Mouse (Mus musculus): ENCODE results near the gene Srcap. TPM values are rescaled to one million over a fixed set of nuclear protein-coding genes. Genes with fewer than 3 reads are reported as not detected.
A peak's percentile ranks its signal among the peaks of the same experiment; 100 is the strongest.
"Not testable (repeated sequence)": the region's sequence is repeated elsewhere in the genome, so short reads cannot be mapped to it uniquely, and the experiment has no call there.

Srcap gene
- polyA plus RNA-seq (2015; fragmentation: Nextera tagmentation; extraction: Ambion mirVana), result 54.6 and 57.9 TPM in 2 replicates

- Histone ChIP-seq H3K27me3 (no peaks in the 10 kb centered on the region), H3K36me3 (peaks cover 31% of the 10 kb centered on the region), H3K9me3 (replicated peaks) (no peaks in the 10 kb centered on the region), H3K4me2 (peak within 1 kb of the TSS; percentile 56), H3K4me3 (replicated peaks) (peak within 1 kb of the TSS; percentile 87), H3K4me1 (peaks cover 22% of the 10 kb centered on the region), H3K9ac (peak within 1 kb of the TSS; percentile 85), H3K27ac (peak within 1 kb of the TSS; percentile 99)
- ATAC-seq (replicated peaks; ENCODE audit: low FRiP score), result peak; percentile 98
- WGBS, result under 1% methylated on average over 37 of the region's 37 CpGs
Observed at GRCm38 (mm10) chr7:127511808-127512230, at the start of gene Srcap. Gene Srcap (plus strand): TSS chr7:127511983.

DNA sequence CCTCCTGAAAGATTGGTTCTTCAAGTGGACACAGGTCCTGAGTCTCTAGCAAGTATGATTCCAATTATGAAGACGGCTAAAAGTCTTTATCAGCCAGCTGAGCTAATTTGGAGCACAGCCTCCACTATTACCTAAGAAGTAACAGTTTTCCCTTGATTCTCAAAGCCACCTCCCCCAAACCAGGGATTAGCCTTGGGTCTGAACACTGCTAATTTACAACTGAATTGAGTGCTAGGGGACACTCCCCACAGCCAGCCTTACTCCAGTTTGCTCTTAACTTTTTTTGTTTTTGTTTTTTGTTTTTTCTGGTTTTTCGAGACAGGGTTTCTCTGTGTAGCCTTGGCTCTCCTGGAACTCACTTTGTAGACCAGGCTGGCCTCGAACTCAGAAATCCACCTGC is 46.6 kb upstream of the Srcap start:
- 0 out of 2 replicates have a peak, but pooled peaks cover 3% of the 10 kb centered on the region for H3K9me3 ChIP-seq (replicated peaks)
- 92% methylated on average over 3 of the region's 3 CpGs for WGBS
- no peak overlapping the region for H3K4me2 ChIP-seq
- H3K27me3 ChIP-seq, result no peaks in the 10 kb centered on the region
- H3K4me1 ChIP-seq, result peaks cover 10% of the 10 kb centered on the region; the same call in 1 of the 2 replicates
- no peak overlapping the region for H3K9ac ChIP-seq
- no peak overlapping the region for H3K4me3 ChIP-seq (replicated peaks)
- peaks cover 76% of the 10 kb centered on the region for H3K36me3 ChIP-seq
- no peak overlapping the region for H3K27ac ChIP-seq
- ATAC-seq (replicated peaks; ENCODE audit: low FRiP score), result no peak

GRCm38 (mm10) chr7:127465670-127466069 is 46.1 kb upstream of the Srcap start:
- H3K27me3 ChIP-seq; H3K4me3 ChIP-seq (replicated peaks); H3K4me2 ChIP-seq; ATAC-seq (replicated peaks; ENCODE audit: low FRiP score); H3K9me3 ChIP-seq (replicated peaks); H3K9ac ChIP-seq; H3K27ac ChIP-seq: not testable (repeated sequence)
- peaks cover 71% of the 10 kb centered on the region for H3K36me3 ChIP-seq
- peaks cover 10% of the 10 kb centered on the region; the same call in 1 of the 2 replicates for H3K4me1 ChIP-seq
- 98% methylated on average over 2 of the region's 2 CpGs for WGBS

DNA sequence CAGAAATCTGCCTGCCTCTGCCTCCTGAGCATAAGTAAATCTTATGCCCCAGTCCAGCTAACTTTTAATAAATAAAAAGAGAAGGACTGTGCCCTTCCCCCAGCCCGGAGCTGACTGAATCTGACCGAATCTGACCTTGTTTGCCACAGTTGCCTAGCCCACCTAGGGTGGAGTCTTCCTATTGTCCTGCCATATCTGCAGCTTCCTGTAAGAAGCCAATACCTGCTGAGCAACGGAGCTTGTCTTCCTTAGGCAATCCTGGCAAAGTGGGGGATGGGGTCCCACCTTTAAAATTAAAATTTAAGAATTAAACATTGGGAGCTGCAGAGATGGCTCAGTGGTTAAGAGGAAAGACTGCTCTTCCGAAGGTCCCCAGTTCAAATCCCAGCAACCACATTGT is 45.2 kb upstream of the Srcap start:
- 93% methylated on average over 4 of the region's 4 CpGs for WGBS
- peaks cover 10% of the 10 kb centered on the region; the same call in 1 of the 2 replicates for H3K4me1 ChIP-seq
- no peaks in the 10 kb centered on the region for H3K27me3 ChIP-seq
- 0 out of 2 replicates have a peak, but pooled peaks cover 3% of the 10 kb centered on the region for H3K9me3 ChIP-seq (replicated peaks)
- no peak overlapping the region for H3K4me3 ChIP-seq (replicated peaks)
- H3K9ac ChIP-seq, result no peak overlapping the region
- no peak overlapping the region for H3K4me2 ChIP-seq
- no peak overlapping the region for H3K27ac ChIP-seq
- no peak for ATAC-seq (replicated peaks; ENCODE audit: low FRiP score)
- peaks cover 62% of the 10 kb centered on the region for H3K36me3 ChIP-seq

DNA sequence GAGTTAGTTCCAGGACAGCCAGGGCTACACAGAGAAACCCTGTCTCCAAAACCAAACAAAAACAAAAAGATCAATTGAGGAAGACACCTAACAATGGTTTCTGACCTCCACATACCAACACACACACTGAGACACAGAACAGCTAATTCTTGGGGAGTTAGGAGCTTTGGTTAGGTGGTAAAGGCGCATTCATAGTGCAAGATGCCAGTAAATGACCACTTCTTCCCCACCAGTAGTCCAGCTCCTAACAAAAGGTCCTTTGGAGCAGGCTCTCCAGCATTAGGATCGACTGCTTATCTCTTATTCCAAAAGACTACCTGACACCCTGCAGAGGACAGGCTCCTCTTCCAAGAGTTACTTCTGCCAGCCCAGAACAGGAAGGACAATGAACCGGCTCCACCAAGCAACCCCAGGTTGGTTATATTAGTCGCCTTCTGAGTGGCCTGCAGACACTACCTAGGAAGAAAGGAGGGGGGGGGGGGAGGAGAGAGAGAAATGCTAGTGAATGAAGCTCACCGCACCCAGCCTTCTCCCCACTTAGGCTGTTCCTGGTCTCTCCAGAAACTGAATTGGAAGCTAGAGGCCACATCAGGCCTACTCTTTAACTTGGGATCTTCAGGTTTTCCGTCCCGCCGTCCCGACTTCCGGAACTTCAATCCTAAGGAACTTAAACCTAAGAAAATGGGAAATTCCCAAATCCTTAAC is 41.6 kb upstream of the Srcap start:
- H3K27ac ChIP-seq, result peak overlapping the region; percentile 98
- H3K9ac ChIP-seq, result peak overlapping the region; percentile 58
- H3K4me2 ChIP-seq, result peak overlapping the region; percentile 89
- ATAC-seq (replicated peaks; ENCODE audit: low FRiP score), result peak; percentile 41; the same call in 1 of the 2 replicates
- WGBS, result 7% methylated on average over 10 of the region's 10 CpGs
- H3K27me3 ChIP-seq, result no peaks in the 10 kb centered on the region
- H3K4me1 ChIP-seq, result peaks cover 25% of the 10 kb centered on the region
- 0 out of 2 replicates have a peak, but pooled peaks cover 3% of the 10 kb centered on the region for H3K9me3 ChIP-seq (replicated peaks)
- H3K4me3 ChIP-seq (replicated peaks), result peak overlapping the region; percentile 66
- peaks cover 56% of the 10 kb centered on the region for H3K36me3 ChIP-seq

DNA sequence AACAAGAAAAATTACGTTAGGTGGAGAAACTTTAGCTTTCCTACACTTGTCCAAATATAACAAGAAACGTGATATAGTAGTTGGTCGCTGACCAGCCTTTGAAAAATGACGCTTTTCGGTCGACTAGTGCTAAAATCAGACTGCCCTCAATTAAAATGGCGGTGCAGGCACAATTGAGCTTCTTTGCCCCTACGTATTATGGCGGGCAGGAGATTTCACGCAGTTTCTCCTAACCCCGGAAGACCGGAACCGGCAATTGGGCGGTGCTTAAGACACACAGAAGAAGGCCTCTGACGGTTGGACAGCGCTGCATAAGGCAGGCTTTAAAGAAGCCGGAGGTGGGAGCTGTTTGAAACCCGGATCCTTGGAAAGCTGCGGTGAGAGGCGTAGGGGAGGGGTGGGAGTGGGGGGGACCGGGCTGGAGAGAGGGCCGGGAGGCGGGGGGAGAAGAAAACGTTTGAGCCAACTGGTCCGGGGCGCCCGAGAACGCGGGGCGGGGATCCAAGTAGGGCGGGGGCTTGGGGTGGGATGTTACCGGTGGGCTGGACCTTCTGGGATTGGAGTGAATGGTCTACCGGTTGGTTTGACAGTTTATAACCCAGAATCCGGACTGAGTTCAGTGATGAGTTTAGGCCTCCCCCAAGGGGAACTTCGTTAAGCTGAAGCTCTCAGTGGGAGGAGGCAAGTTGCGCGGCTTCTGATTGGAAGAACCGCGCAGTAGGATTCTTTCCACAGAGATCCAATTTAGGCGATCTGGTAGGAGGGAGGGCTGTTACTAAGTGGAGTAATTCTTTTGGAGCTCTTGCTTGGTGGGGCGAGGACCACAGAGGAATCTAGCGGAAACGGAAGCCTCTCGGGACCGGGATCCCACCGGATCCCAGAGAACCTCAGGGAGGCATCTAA is 40.8 kb upstream of the Srcap start:
- peak; percentile 93 for ATAC-seq (replicated peaks; ENCODE audit: low FRiP score)
- H3K27me3 ChIP-seq, result no peaks in the 10 kb centered on the region
- WGBS, result under 1% methylated on average over 46 of the region's 46 CpGs

DNA sequence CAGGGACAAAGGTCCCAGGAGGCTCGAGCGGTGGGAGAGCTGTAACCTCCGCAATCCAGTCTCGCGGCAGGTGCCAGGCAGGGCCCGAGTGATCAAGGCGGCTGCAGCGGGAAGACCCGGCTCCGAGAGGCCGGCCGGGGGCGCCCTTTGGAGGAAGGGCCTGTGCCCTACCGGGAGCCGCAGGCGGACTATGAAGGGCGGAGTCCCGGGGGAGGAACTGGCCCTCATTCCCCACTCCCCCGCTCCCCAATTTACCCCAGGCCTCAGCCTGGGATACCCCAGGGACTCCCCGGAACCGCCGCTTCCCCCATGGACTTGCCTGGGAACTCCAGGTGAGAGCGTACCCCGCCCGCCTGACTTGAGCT is 40.2 kb upstream of the Srcap start:
- Histone ChIP-seq H3K27ac (peak overlapping the region; percentile 98), H3K4me2 (peak overlapping the region; percentile 89), H3K4me1 (peaks cover 25% of the 10 kb centered on the region), H3K9me3 (replicated peaks) (0 out of 2 replicates have a peak, but pooled peaks cover 3% of the 10 kb centered on the region), H3K9ac (peak overlapping the region; percentile 77), H3K27me3 (no peaks in the 10 kb centered on the region), H3K36me3 (peaks cover 56% of the 10 kb centered on the region), H3K4me3 (replicated peaks) (peak overlapping the region; percentile 66)
- 0% methylated on average over 24 of the region's 25 CpGs for WGBS
- ATAC-seq (replicated peaks; ENCODE audit: low FRiP score), result peak; percentile 20

More for the DNA sequence above, 40.8 kb upstream of the Srcap start:
- Histone ChIP-seq H3K36me3 (peaks cover 56% of the 10 kb centered on the region), H3K9ac (peak overlapping the region; percentile 77), H3K9me3 (replicated peaks) (0 out of 2 replicates have a peak, but pooled peaks cover 3% of the 10 kb centered on the region), H3K4me2 (peak overlapping the region; percentile 89), H3K4me1 (peaks cover 25% of the 10 kb centered on the region), H3K4me3 (replicated peaks) (peak overlapping the region; percentile 66), H3K27ac (peak overlapping the region; percentile 98)

GRCm38 (mm10) chr7:127472060-127472459 is 39.7 kb upstream of the Srcap start:
- peaks cover 29% of the 10 kb centered on the region for H3K4me1 ChIP-seq
- H3K4me3 ChIP-seq (replicated peaks), result peak overlapping the region; percentile 66
- H3K36me3 ChIP-seq, result peaks cover 56% of the 10 kb centered on the region
- H3K9ac ChIP-seq, result peak overlapping the region; percentile 77
- peak overlapping the region; percentile 89 for H3K4me2 ChIP-seq
- H3K9me3 ChIP-seq (replicated peaks), result 0 out of 2 replicates have a peak, but pooled peaks cover 3% of the 10 kb centered on the region
- H3K27ac ChIP-seq, result peak overlapping the region; percentile 98
- no peaks in the 10 kb centered on the region for H3K27me3 ChIP-seq
- WGBS, result 3% methylated on average over 7 of the region's 7 CpGs
- no peak for ATAC-seq (replicated peaks; ENCODE audit: low FRiP score)

- no peaks in the 10 kb centered on the region for H3K27me3 ChIP-seq
- no peak overlapping the region for H3K27ac ChIP-seq
- peaks cover 42% of the 10 kb centered on the region for H3K36me3 ChIP-seq
- ATAC-seq (replicated peaks; ENCODE audit: low FRiP score), result no peak
- WGBS, result 84% methylated on average over 5 of the region's 5 CpGs
- H3K9ac ChIP-seq, result no peak overlapping the region
- H3K4me1 ChIP-seq, result peaks cover 33% of the 10 kb centered on the region
- H3K9me3 ChIP-seq (replicated peaks), result no peaks in the 10 kb centered on the region
- no peak overlapping the region for H3K4me2 ChIP-seq
- H3K4me3 ChIP-seq (replicated peaks), result no peak overlapping the region
Observed at GRCm38 (mm10) chr7:127473705-127474104, 38.1 kb upstream of the Srcap start.

DNA sequence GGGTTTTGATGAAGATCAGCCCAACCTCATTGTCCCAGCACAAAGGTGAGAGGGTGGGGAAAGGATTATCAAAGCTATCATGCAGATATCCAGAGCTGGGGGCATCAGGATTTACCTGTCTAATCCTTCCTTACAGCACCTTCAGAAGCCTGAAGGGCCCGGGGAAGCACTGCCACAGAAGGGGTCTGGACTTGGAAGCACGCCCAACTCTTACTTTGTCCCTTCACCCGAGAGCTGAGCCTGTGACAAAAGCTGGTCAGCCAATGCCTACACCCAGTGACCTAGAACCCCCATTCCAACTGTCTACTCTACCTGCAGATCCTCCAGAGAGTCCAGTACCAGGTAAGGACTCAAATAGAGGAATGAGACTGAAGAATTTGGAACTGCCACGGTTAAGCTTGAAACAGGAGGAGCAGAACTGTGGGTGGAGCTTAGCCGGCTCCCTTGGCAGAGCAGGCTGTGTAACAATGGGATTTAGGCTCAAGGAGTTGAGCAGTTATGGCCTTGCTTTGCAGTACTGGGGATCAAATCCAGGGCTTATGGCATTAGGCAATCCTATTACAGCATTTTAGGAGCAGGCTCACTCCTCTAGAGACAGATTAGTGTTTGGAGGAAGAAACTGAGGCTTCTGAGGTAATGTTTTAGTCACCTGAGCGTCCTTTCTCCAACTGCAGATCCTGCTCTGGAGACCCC is 37.3 kb upstream of the Srcap start:
- Histone ChIP-seq H3K4me2 (no peak overlapping the region), H3K4me3 (replicated peaks) (no peak overlapping the region), H3K27ac (no peak overlapping the region), H3K27me3 (no peaks in the 10 kb centered on the region), H3K9me3 (replicated peaks) (no peaks in the 10 kb centered on the region), H3K4me1 (peaks cover 29% of the 10 kb centered on the region), H3K36me3 (peaks cover 42% of the 10 kb centered on the region), H3K9ac (no peak overlapping the region)
- ATAC-seq (replicated peaks; ENCODE audit: low FRiP score), result no peak
- 81% methylated on average over 6 of the region's 6 CpGs for WGBS

DNA sequence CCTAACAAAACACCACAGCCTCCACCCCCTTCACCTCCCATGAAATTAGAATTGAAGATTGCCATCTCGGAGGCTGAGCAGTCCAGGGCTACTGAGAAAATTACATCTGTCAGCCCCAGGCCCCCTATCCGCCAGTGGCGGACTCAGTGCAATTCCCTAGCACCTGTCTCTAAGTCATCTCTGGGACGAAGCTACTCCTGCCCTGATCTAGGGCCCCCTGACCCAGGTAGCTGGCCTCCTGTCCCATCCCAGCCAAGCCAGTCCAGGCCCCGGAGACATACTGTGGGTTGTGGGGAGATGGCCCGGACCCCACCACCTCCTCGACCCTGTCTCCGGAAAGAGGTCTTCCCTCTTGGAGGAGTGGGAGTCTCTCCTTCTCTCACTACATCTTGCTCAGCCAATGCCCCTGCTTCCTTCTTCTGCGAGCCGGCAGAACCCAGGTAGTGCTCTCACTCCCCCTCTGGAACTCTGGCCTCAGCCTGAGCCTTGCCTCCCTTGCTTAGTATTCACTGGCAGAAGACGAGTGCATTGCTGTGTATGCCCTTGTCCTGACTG is 36.5 kb upstream of the Srcap start:
- no peak overlapping the region for H3K9ac ChIP-seq
- no peaks in the 10 kb centered on the region for H3K9me3 ChIP-seq (replicated peaks)
- H3K27me3 ChIP-seq, result no peaks in the 10 kb centered on the region
- no peak overlapping the region for H3K4me2 ChIP-seq
- 87% methylated on average over 11 of the region's 11 CpGs for WGBS
- no peak for ATAC-seq (replicated peaks; ENCODE audit: low FRiP score)
- H3K36me3 ChIP-seq, result peaks cover 42% of the 10 kb centered on the region
- H3K4me1 ChIP-seq, result peaks cover 29% of the 10 kb centered on the region
- H3K27ac ChIP-seq, result no peak overlapping the region
- H3K4me3 ChIP-seq (replicated peaks), result no peak overlapping the region

Data from kidney, embryonic 15.5 days (tissue).